Mouse (Mus musculus) urinary bladder, adult 18-20 months (tissue): ENCODE measurements at regions not wholly inside any gene's neighbourhood (a gene's known extent, or its start where the extent isn't known, plus 50 kb on each side); places are given as distances from the start of the nearest gene placed in this dataset.

Experiments used
- DNase-seq, 2 experiments: peaks; one replicate each; pipeline ENCODE4 v3.0.0; 2022; ENCODE audit warnings: low spot score in 2 of 2, mixed read lengths in 2 of 2

DNA sequence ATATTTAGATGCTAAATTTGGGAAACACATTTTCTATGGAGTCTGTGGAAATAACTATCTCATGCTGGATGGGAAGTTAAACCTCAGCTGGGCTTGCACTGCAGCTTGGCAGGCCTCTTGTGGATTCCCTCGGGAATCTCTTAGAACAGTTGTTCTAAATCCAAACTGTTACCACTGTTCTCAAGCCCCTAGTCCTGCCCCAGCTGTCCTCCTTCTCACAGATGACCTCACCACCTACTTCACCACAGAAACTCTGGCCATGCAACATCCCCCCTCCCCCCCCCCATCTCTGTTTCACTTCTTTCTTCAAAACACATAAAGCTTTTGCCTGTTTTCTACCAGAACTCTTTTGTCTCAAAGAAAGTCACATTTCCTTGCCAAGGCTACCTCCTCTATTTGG is 136.6 kb upstream of the Wdr44 start:
- DNase-seq = peak in 1 of 2 experiments; percentile 6

GRCm38 (mm10) chrX:23565581-23565980 is 127.3 kb upstream of the Wdr44 start:
- no peak for DNase-seq
